Mouse (Mus musculus): ENCODE results near the gene Psd. TPM values are rescaled to one million over a fixed set of nuclear protein-coding genes. Genes with fewer than 3 reads are reported as not detected.

Gene Psd
- total RNA-seq, 1 experiment from 2014 or later, result 0.76 TPM

- no peak for ATAC-seq (replicated peaks; ENCODE audit: insufficient number of reproducible peaks, low FRiP score, low TSS enrichment, poor library complexity, severe bottlenecking)
Measured at GRCm38 (mm10) chr19:46323716-46324115, 3.2 kb downstream of the Psd start.

GRCm38 (mm10) chr19:46322996-46323572 lies 3.9 kb downstream of the Psd start:
- ATAC-seq (replicated peaks; ENCODE audit: insufficient number of reproducible peaks, low FRiP score, low TSS enrichment, poor library complexity, severe bottlenecking), result no peak

- no peak for ATAC-seq (replicated peaks; ENCODE audit: insufficient number of reproducible peaks, low FRiP score, low TSS enrichment, poor library complexity, severe bottlenecking)
Measured at GRCm38 (mm10) chr19:46322144-46322995, 4.6 kb downstream of the Psd start.

DNA sequence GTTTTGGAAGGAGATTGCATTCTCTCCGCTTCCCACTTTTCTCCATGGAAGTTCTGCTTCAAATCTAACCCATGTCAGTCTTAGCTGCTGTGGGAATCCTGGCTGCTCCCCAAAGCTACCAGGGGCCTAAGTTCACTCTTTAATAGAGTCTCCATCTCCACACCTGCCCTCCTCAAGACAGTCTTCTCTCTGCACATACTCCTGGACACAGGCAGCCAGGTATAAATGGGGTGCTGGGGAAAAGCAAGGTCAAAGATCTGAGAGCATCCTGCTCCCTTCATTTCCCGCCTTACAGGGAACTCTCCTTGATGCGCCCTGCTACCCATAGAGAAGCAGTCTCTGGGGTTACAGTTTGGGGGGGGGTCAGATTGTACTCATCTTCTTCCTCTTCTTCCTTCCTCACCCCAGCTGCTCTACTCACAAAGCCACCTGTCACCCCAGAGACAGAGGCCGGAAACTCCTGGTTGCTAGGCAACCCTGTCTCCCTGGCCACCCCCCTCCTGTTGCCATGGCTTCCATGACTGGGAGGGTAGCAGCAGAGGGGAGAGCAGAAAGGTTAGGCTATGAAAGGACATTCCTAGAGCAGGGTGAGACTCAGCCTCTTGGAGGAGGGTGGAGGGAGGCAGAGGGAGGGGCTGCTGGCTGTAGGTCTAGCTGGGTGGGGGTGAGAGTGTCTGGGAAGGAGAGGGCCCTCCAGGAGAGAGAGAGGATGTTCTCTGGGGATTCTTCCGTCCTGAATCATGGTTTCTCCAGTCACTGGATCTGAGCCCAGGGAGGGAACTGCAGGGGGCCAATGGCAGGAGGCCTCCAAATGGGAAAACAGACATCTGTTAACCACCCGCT lies 5.6 kb downstream of the Psd start:
- ATAC-seq (replicated peaks; ENCODE audit: insufficient number of reproducible peaks, low FRiP score, low TSS enrichment, poor library complexity, severe bottlenecking), result no peak

GRCm38 (mm10) chr19:46320076-46320785 lies 6.7 kb downstream of the Psd start:
- ATAC-seq (replicated peaks; ENCODE audit: insufficient number of reproducible peaks, low FRiP score, low TSS enrichment, poor library complexity, severe bottlenecking), result no peak

- ATAC-seq (replicated peaks; ENCODE audit: insufficient number of reproducible peaks, low FRiP score, low TSS enrichment, poor library complexity, severe bottlenecking), result no peak
Measured at GRCm38 (mm10) chr19:46318586-46319378, 8.2 kb downstream of the Psd start.

DNA sequence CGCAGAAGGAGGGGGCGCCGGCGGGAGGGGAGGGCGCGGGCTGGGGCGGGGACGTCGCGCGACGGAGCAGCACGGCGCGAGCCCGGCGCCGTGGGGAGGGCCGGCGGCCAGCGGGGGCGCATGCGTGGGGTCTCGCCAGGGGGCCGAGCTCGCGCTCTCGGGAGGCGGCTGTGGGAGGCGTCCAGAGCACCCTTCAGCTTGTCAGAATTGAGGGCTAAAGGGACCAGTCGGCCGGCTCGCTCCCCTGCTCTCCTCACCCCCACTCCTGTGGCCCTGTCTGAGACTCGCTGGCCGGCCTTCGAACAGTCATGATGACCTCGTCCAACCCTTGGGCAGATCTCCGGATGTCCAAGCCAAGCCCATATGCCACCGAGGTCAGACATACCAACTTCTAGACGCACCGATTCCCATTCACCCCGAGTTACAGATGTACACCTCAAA lies 8.9 kb downstream of the Psd start:
- ATAC-seq (replicated peaks; ENCODE audit: insufficient number of reproducible peaks, low FRiP score, low TSS enrichment, poor library complexity, severe bottlenecking), result no peak

DNA sequence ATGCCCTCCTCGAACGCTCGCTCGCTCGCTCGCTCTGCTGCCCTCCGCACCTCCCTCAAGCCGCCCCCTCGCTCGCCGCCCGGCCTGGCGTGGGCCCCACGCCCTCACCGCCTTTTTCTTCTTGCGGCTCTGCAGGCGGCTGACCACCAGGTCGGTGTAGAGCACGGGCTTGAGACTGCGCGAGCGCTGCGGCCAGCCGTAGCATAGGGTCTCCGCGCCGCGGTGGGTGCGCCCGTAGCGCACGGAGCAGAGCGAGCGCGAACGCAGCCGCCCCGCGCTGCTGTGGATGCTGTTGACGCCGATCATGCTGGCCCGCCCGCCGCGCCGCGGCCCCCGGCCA lies 9.4 kb downstream of the Psd start:
- no peak for ATAC-seq (replicated peaks; ENCODE audit: insufficient number of reproducible peaks, low FRiP score, low TSS enrichment, poor library complexity, severe bottlenecking)

DNA sequence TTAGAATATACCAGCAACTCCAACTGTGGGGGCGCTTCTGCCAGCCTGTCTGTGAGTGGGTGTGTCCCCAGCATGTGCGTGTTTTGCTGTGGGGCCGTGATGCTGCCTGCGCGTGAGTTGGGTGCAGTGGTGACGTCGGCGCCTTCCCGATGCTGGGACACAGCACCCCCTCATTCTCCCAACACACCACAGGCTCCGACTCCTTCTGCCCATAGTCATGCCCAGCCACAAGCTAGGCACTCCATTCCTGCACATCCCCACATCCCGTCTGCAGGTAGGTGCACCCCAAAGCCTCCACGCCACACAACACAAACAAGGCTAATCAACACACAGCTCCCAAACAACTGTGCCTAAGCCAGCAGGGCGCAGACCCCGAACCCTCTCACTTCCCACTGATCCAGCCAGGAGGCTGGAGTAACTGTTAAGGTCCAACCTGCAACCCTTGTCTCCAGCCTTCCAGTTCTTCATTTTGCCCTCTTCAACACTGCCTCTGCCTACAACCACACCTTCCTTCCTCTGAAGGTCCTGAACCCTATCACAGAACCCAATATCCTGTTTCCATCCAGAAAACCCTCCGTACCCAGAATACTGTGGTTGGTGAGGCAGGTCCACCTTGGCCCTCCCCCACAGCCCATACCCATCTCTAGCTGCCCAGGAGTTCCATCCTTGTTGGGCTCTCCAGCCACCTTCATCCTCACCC lies 10.0 kb downstream of the Psd start:
- no peak for ATAC-seq (replicated peaks; ENCODE audit: insufficient number of reproducible peaks, low FRiP score, low TSS enrichment, poor library complexity, severe bottlenecking)

GRCm38 (mm10) chr19:46315752-46316610 lies 11.0 kb downstream of the Psd start:
- no peak for ATAC-seq (replicated peaks; ENCODE audit: insufficient number of reproducible peaks, low FRiP score, low TSS enrichment, poor library complexity, severe bottlenecking)

- no peak for ATAC-seq (replicated peaks; ENCODE audit: insufficient number of reproducible peaks, low FRiP score, low TSS enrichment, poor library complexity, severe bottlenecking)
Measured at GRCm38 (mm10) chr19:46314872-46315742, 11.8 kb downstream of the Psd start.

GRCm38 (mm10) chr19:46314151-46314601 lies 12.8 kb downstream of the Psd start:
- ATAC-seq (replicated peaks; ENCODE audit: insufficient number of reproducible peaks, low FRiP score, low TSS enrichment, poor library complexity, severe bottlenecking), result no peak

GRCm38 (mm10) chr19:46313591-46313990 lies 13.4 kb downstream of the Psd start:
- no peak for ATAC-seq (replicated peaks; ENCODE audit: insufficient number of reproducible peaks, low FRiP score, low TSS enrichment, poor library complexity, severe bottlenecking)

GRCm38 (mm10) chr19:46313116-46313515 lies 13.8 kb downstream of the Psd start:
- ATAC-seq (replicated peaks; ENCODE audit: insufficient number of reproducible peaks, low FRiP score, low TSS enrichment, poor library complexity, severe bottlenecking), result no peak

- ATAC-seq (replicated peaks; ENCODE audit: insufficient number of reproducible peaks, low FRiP score, low TSS enrichment, poor library complexity, severe bottlenecking), result no peak
Measured at GRCm38 (mm10) chr19:46312566-46312965, 14.4 kb downstream of the Psd start.

DNA sequence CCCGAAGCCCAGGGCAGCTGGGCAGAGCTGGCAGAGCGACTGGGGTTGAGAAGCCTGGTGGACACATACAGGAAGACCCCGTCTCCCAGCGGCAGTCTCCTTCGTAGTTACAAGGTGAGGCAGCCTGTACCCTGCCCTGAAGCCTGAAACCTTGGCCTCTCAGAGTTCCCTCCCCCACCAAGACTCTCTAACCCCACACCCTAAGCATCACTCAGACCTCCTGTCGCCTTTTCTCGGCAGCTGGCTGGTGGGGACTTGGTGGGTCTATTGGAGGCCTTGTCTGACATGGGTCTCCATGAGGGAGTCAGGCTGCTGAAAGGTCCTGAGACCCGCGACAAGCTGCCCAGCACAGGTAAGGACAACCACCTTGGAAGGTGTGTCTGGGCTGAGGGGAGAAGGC lies 15.6 kb downstream of the Psd start:
- ATAC-seq (replicated peaks; ENCODE audit: insufficient number of reproducible peaks, low FRiP score, low TSS enrichment, poor library complexity, severe bottlenecking), result no peak
